Mouse (Mus musculus) CD4-positive, CD25-positive, alpha-beta regulatory T cell, adult 2 months (primary cell): ENCODE measurements around the gene Hcrtr1.

ENCODE experiments used
- DNase-seq: peaks from one replicate; pipeline ENCODE4 v3.0.0-alpha.2; 2012; ENCODE audit warnings: low read depth, low spot score

The Hcrtr1 gene

DNA sequence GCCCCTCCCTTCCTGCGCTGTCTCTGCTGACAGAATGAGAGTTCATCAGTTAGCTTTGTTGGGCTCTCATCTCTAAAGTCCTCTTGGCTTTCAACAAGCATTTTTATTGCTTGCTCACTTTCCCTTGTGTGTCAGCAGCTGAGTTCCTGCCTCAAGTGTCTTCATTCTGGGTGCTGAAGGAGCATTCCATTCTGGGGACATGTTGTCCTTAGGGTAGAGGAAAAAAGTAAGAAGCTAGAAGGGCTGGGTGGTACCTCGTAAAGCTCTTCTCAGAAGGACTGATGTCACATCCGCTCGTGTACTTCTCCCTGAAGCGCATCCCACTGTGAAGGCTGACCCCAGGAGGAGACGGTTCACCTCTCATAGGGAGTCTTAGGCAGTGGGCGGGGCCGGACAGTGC, 17.6 kb downstream of the Hcrtr1 start:
- DNase-seq = no peak

DNA sequence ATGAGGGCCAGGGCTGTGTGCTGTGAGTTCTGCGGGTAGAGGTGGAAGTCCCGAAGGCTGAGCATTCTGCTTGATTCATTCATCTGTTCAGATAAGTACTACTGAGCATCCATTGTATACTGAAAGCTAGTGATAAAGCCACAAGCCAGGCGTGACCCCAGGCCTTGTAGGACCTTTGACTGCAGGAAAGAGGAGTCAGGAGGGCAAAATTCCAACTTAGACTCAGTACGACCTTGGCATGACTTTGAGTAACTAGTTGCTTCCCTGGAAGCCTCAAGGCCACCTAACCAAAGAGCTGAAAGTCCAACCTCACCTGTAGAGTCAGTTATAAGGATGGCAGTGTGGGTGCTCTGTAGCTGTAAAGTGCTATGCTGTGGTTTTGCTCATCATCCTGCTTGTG, 18.4 kb downstream of the Hcrtr1 start:
- DNase-seq = no peak

DNA sequence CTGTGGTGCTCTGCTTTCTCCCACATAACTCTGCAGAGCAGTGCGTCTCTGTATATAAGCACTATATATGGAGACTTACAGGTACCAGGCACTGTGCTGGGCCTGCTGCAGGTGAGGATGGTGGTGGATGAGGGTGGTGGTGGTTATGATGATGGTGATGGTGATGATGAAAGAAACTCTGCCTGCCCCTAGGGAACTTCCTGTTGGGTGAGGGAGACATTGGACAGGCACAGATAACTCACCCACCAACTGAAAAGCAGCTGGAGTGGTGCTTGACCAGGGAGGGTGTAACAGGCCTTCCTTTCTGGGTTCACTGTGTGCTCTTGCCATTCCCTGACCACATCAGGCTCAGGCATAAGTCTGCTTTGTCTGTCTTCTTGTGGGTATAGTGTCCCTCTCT, 26.4 kb downstream of the Hcrtr1 start:
- no peak for DNase-seq

DNA sequence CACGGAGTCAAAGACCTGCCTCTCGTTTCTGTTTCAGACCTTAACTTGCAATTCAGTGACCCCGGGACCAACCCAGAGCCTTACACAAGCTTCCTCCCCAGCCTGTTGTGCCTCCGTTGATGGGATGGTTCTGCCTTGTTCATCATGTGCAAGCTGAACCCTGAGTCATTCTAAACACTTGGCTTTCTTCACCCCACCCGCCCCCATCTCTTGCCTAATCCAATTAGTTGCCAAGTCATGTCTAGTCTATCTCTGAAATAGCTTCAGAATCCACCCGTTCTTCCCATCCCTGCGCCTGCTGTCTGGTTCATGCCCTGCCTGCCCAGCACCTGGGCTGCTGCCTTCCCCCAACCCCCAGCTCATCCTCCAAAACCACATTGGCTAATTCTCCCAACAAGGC, 26.9 kb downstream of the Hcrtr1 start:
- no peak for DNase-seq

DNA sequence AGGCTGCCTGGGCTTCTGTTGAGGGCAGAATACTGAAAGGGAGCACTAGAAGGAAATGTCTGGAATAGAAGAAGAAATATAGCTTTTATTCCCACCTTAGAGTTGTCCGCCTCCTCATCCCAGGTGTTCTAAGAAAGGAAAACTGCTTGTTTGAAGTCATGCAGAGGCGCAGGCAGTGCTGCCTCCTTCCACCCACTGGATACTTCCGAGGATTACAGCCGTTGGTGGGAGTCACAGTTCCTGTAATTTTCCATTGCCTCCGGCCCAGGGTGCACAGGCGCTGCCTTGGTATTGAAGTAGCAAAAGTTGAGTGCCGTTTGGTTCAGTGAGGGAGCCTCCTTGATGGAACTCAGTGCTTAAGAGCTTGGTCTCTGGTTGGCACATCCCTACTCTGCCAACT, 29.1 kb downstream of the Hcrtr1 start:
- DNase-seq = no peak

DNA sequence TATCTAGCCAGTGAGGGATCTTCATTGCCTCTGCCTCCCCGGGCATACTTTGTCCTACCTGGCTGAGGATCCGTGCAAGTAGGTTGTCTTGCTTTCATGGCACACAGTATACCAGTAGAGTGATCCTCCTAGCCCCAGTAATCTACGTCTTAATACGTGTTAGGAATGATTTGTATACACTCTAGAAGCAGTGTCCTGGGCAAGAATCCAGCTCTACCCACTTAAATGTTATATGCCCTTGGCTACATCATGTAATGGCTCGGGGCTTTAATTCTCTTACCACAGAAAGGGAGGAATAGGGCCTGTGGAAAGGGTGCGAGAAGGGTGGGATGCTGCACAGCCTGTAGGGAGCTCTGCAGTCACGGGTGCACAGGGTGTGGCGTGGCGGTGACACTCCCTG, 29.5 kb downstream of the Hcrtr1 start:
- no peak for DNase-seq

DNA sequence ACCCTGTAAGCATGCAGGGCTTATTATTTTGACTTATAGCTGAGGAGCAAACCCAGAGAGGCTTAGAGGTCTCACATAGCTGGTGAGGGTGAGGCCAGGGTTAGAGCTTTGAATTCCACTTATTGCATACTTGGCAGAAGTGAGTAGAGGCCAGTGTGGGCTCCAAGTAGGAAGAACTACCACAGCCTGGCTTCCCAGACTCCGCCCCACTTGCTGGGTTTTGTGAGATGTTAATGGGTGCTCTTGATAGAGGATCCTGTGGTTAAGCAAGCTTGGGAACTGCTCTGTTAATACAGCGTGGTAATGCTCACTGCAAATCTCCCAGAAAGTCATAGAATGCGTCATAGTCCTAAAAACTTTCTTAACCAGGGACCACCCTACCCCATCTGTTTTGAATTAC, 30.2 kb downstream of the Hcrtr1 start:
- DNase-seq = no peak

DNA sequence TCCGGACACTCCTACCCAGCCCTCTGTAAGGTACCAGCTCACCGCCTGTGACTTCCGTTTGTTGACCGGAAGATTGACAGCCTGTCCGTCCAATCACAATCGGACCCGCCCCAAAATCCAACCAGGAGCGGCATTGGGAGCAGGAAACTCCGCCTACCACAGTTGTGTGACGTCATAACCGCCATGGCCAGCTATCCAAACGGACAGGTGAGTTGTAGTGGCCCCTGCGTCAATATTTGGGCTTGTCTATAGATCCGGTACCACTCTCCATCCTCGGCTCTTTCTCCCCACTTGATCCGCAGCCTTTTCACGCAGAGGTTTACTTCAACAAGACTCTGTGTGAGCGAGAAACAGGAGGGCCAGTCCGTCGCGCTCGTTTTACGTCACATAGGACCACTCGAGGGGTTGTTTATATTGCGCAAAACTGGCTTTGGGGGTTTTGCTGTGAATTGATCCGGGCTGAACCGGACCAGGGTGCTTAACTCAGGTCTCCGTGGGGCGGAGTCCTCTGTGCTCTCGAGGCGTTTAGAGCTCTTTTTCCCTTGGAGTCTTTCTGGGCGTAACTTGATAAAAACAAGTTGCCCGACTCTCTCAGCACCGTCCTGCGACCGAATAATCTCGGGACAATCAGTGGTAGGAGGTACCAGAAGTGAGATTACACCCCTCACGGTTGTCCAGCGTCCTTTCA, 31.6 kb downstream of the Hcrtr1 start:
- peak; percentile 99 for DNase-seq

DNA sequence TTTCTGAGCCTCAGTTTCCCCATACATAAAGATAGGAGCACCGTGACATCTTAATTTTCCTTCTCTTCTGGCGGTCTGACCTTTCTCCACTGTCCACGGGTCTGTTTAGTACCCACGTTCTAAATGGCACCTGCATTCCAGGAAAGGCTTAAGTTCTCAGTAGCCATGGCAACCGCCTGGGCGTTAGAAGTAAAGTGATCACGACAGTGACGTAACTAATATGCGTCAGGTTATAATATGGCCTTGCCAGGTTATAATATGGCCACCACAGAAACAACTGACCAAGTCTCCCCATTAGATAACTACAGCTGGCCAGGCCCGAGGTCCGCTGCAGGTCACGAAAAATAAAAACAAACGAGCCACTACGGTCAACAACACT, 32.1 kb downstream of the Hcrtr1 start:
- no peak for DNase-seq

DNA sequence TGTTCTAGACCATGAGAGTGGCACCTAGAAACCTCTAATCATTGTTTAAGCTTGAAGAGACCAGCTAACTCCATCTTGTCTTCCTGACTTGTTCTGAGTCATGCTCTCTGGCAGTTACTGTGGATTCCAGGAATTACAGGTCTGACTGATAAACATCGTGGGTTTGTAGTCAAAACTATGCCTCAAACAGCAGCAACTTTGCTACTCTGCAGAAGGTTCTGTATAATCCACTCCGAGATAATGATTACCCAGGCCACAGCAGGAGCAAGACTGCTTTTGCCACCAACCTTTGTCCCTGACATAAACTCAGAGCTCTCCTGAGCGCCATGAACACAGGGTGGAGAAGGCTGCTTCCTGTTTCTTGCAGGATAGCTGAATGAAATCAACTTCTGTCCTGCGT, 34.6 kb downstream of the Hcrtr1 start:
- DNase-seq = no peak

DNA sequence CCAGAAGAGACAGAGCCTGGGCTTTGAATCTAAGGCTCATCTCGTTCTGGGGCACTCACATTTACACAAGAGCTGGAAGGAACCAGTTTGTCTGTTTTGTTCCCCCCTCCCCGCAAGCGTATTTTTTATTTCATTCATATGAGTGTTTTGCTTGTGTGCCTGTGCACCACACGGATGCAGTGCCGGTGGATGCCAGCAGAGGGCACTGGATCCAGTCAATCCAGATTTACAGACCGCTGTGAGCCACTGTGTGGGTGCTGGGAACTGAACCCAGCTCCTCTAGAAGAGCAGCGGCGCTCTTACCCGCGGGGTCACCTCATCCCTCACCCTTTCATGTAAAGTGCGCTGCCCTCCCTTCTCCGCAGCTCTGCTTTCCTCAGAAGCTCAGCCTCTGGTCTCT, 35.5 kb downstream of the Hcrtr1 start:
- DNase-seq = peak; percentile 40

DNA sequence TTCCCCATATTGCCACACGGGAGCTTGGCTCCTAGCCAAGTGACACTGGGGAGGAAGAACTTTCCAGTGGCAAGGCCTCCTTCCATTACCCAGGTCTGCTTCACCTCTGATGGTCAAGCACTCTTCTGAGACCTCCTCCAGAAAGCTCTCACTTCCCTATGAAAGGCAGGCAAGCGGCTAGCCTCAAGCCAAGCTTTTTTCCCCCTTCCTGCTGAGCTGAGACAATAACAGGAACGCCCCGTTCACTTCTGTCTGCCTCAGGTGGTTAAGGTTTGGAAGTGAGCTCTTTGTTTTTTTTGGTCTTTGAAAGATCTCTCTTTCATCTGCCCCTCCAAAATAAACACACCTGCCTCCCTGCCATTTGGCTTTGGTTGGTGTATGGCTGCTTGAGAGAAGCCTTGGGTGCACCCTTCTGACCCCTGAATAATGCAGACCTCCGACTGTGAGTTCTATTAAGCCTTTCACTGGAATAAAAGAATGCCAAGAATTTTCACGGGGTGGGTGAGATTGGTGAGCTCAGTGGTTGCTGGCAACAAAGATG, 37.0 kb downstream of the Hcrtr1 start, which contains the start of gene Pef1:
TSS of gene Pef1 (plus strand) at position 448 of the 541 bp plus-strand sequence.
- DNase-seq = no peak

DNA sequence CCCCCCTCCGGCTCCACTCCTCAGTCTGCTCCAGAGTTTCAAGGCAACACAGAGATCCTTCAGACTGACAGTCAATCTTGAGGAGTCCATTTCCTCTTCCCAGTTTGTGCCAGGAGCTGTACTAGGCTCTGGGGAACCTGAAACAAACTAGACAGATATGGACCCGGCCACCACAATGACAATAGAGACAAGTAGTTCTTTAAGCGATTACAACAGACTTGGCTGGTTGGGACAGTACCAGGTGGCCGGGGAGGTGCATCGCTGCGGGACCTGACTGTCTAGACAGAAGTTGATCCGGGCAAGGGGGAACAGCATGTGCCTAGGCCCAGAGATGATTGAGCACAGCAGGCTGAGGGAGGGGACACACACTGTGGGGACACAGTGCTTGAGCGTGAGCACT, 38.0 kb downstream of the Hcrtr1 start:
- DNase-seq = no peak

DNA sequence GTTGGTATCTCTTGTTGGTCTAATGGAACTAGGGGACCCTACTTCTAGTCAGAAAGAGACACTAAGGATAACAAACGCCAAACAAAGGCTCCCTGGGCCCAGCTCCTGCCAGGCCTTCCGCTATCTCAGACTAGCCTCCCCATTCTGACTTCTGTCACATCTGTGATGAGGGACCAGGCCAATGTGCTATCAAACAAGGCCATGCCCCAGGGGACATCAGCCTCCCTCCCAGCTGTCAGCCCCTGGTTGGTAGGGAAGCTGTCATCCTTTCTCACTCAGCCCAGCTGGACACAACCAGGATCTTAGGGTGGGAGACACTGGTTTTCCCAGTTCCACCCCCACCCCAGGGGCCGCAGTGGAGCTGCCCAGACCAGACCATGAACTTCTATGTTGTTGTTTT, 44.0 kb downstream of the Hcrtr1 start:
- no peak for DNase-seq

DNA sequence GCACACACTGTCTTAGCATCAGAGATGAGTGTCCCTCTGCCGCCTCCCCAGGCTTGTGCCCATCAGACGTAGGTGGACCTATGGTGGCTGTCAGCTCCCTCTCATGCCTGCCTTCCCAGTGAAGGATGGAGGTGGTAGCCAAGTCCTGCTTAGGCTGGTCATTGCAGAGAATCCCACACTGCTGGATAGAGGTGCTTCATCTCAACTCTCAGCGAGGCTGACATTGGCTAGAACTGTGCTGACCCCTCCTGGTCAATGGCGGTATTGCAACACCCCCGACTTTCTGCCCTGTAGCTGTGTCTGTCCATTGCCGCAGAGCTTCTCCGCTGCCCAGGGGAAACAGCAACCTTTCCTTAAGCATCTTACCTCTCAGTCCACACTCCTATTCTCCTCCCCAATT, 51.9 kb downstream of the Hcrtr1 start:
- DNase-seq = peak; percentile 89

DNA sequence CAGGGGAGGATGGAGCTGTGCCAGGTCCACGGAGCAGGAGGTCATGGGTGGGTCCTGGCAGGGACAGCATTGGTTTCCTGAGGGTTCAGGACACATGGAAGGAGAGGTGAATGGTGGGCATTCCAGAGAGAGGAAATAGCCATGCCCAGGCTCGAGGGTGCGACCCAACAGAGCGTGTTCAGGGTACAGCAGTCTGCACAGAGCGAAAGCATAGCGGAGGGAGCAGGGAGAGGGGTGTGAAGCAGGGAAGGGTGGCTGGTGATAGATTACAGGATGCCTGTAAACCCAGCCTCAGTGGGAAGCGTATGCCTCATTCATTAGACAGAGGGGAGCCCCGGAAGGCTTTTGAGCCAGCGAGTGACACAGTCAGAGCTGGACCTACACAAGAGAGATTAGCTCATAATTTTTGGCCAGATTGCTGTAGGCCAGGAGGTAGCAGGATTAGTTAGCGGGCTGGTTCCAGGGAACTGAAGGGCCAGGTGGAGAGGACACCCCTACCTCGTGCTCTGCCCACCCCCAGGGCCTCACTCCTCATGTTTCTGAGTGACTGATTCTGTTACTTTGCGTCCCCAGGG, 53.8 kb downstream of the Hcrtr1 start:
- no peak for DNase-seq

DNA sequence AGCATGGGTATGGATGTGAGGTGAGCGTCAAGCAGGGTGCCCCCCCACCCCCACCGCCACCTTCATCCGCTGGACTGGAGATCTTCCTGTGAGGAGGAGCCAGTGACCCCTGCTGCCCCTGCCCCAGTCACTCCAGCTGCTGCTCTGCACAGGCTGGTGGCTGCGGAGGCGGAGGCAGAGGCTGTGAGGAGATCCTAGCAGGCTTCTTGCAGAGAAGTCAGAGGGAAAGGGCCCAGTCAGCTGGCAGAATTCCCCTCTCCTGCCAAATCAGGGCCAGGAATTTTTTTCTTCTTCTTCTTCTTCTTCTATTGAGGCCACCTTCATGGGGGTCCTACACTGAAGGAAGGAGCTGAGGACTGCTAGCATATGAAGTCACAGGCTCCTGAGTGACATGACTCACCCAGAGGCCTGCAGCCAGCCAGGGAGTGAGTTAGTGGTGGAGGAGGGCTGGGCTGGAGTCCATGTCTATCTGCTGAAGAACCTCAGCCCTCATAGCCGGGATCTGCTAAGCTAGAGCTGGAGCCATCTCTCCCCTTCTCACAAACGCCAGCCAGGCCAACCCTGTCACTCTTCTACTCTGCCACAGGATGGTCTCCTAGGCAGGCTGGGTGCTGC, 54.7 kb downstream of the Hcrtr1 start:
- no peak for DNase-seq

DNA sequence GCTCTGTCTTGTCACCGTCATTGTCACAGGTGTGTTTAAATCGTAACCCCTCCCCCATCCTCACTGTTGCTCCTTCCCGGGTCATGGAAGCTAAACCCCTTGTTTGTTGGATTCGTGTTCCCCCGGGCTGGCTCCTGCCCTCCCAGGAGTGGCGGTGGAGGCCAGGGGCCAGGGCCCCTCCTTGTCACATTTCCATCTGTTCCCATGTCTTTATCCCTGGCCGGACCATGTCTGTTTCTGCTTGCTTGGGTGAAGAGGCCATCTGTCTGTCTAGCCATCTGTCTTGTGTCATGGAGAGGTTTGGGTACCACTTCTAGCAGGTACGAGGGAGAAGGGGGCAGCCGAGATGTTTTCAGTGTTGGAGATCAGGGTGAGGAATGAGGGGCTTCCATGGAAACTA, 56.9 kb downstream of the Hcrtr1 start:
- DNase-seq = no peak

DNA sequence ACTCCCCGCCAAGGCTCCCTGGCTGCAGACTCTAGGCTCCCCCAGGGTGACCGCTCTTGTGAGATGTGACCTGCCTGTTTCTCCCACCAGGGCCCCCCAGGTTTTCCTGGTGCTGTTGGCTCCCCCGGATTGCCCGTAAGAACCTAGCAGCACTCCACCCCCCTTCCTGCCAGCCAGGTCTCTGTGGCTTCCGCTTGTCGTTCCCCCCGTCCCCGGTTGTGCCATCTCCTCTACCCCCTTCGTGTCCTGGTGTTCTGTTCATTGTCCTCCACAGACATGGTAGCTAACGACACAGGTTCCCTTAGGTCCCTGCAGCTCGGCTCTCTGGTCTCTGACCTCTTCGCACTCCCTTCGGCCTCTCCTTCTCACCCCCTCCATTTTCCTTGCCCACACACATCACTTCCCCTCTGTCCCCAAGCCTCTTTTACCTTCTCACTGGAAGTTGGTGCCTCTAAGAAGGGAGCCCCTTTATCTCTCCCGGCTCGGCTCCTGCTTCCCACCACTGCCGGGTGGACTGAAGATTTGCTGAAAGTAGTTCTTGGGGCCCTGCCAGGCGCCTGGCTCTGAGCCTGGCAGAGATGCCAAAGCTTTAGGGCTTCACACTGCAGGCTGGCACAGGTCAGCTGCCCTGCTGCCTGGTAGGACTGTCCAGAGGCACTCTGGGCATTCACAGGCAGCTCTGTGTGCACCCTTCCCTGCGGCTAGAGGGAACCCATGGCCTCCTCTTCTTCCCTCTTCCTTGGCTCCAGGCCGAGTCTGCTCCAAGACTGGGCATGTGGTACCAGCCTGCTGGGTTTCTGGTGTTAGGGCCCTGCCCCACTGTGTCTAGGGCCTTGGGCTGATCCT, 57.6 kb downstream of the Hcrtr1 start:
- DNase-seq = peak; percentile 31
